Mouse (Mus musculus): ENCODE data around the gene Ncoa1.

DNA sequence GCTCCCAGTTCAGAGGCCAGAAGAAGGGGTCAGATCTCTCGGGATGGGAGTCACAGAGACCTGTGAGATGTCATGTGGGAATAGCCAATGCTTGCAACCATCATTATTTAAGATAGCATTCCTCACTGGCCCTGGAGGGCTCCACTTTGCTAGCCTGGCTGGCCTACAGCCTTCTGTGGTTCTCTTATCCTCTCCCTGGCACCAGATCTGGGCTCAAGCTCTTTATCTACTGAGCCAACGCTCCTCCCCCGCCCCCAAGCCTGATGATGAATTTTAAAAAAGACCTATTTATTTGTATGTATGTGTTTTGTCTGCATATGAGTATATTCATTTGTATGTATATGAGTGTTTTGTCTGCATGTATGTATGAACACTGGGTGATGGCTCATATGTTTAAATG, 197.1 kb downstream of the Ncoa1 start:
- no peak for TF ChIP-seq GATA1 (IDR thresholded peaks at IDR 0.05; ENCODE audit: borderline replicate concordance, low read length)
- TF ChIP-seq POLR2AphosphoS5 (IDR thresholded peaks at IDR 0.05; ENCODE audit: insufficient replicate concordance, low read depth, low read length): no peak
- no peak for TF ChIP-seq CTCF (IDR thresholded peaks at IDR 0.05; ENCODE audit: low read depth, low read length)
- no peak for TF ChIP-seq TAL1 (conservative IDR thresholded peaks at IDR 0.05; ENCODE audit: low read depth, low read length)

Data from G1E (cell line).